Mouse (Mus musculus) stomach, embryonic 15.5 days (tissue): ENCODE measurements around the gene Ercc4. TPM values are rescaled to one million over a fixed set of nuclear protein-coding genes. Genes with fewer than 3 reads are reported as not detected.
A peak's percentile ranks its signal among the peaks of the same experiment; 100 is the strongest.

Source experiments
- ATAC-seq: fragments of 200-750 bp; cut with Nextera tagmentation; 2 replicates; pipeline ENCODE4 v1.8.0; 2017; ENCODE audit warnings: low read depth, moderate number of reproducible peaks, moderate TSS enrichment; ENCODE audit not compliant: insufficient read depth, low FRiP score
- H3K27ac ChIP-seq: fragments of 300-500 bp; sonication (generic); 2 replicates; pipeline ENCODE4 v1.5.1; 2015; ENCODE audit warnings: mild to moderate bottlenecking, inconsistent platforms
- H3K27me3 ChIP-seq: fragments of 300-500 bp; sonication (generic); replicated peaks from 2 replicates; pipeline ENCODE4 v1.6.1; 2015; ENCODE audit warnings: inconsistent platforms
- H3K36me3 ChIP-seq: fragments of 300-500 bp; sonication (generic); 2 replicates; pipeline ENCODE4 v1.6.1; 2015; ENCODE audit warnings: inconsistent platforms
- H3K4me1 ChIP-seq: fragments of 300-500 bp; sonication (generic); 2 replicates; pipeline ENCODE4 v1.6.1; 2015; ENCODE audit warnings: inconsistent platforms
- H3K4me2 ChIP-seq: fragments of 300-500 bp; sonication (generic); 2 replicates; pipeline ENCODE4 v1.6.1; 2015; ENCODE audit warnings: mild to moderate bottlenecking, inconsistent platforms
- H3K4me3 ChIP-seq: fragments of 300-500 bp; sonication (generic); replicated peaks from 2 replicates; pipeline ENCODE4 v1.5.1; 2015; ENCODE audit warnings: inconsistent platforms
- H3K9ac ChIP-seq: fragments of 300-500 bp; sonication (generic); 2 replicates; pipeline ENCODE4 v1.6.1; 2015; ENCODE audit warnings: inconsistent platforms
- H3K9me3 ChIP-seq: fragments of 300-500 bp; sonication (generic); 2 replicates; pipeline ENCODE4 v1.6.1; 2016; ENCODE audit warnings: inconsistent platforms
- WGBS: fragments of 180-500 bp; shearing (Covaris S2); methylation state at CpG from one replicate; pipeline ENCODE4 v1.1.7; 2015; 5-methylcytosine and 5-hydroxymethylcytosine counted together
- polyA plus RNA-seq: library from polyadenylated mRNA; unstranded; fragments of >200 nt; fragmentation: Nextera tagmentation; extraction: Ambion mirVana; gene quantifications from 2 replicates; pipeline ENCODE4 v1.2.1, GENCODE M21; 2015

Gene Ercc4
- polyA plus RNA-seq, 1 experiment from 2014 or later: 11.4 TPM

DNA sequence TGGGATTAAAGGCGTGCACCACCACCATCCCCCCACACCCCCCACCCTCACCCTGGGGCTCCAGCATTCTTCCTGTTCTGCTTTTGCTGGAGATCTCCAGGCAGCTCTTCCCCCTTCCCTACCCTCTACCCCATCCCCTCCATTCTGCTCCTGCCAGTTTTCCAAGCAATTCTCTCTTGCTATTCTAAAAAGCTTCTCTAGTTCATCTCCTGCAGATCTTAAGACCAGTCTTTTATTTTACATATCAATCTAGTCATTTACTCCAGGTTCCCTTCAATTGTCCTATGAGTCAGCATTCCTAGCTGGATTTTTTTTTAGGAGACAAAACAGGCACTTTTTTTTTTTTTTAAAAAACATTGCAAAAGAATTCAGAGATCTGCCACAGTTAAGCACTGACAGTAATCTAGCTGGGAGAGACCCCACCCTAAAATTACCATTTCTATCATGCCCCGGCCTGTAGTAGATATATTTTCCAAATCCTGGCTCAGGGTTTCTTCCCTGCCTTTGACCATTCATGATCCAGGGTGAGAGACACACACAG is 9.3 kb downstream of the Ercc4 start:
- Histone ChIP-seq H3K9me3 (no peaks in the 10 kb centered on the region), H3K4me3 (no peak overlapping the region), H3K27ac (no peak overlapping the region), H3K4me2 (no peak overlapping the region), H3K9ac (no peak overlapping the region), H3K36me3 (peaks cover 27% of the 10 kb centered on the region), H3K27me3 (no peaks in the 10 kb centered on the region), H3K4me1 (no peaks in the 10 kb centered on the region)
- WGBS: 87% methylated on average over 2 of the region's 2 CpGs
- no peak for ATAC-seq

GRCm38 (mm10) chr16:13119641-13120350 is 10.3 kb downstream of the Ercc4 start:
- Histone ChIP-seq H3K27me3 (no peaks in the 10 kb centered on the region), H3K9ac (no peak overlapping the region), H3K4me3 (no peak overlapping the region), H3K4me1 (no peaks in the 10 kb centered on the region), H3K9me3 (no peaks in the 10 kb centered on the region), H3K36me3 (peaks cover 26% of the 10 kb centered on the region), H3K4me2 (no peak overlapping the region), H3K27ac (no peak overlapping the region)
- ATAC-seq: no peak
- WGBS: 88% methylated on average over 3 of the region's 3 CpGs

- H3K4me3 ChIP-seq: no peak overlapping the region
- no peaks in the 10 kb centered on the region for H3K4me1 ChIP-seq
- H3K9ac ChIP-seq: no peak overlapping the region
- no peak overlapping the region for H3K4me2 ChIP-seq
- no peak overlapping the region for H3K27ac ChIP-seq
- WGBS: 91% methylated on average over 8 of the region's 8 CpGs
- H3K9me3 ChIP-seq: no peaks in the 10 kb centered on the region
- no peak for ATAC-seq
- H3K36me3 ChIP-seq: peaks cover 47% of the 10 kb centered on the region
- no peaks in the 10 kb centered on the region for H3K27me3 ChIP-seq
Observed at GRCm38 (mm10) chr16:13125357-13125756, 15.9 kb downstream of the Ercc4 start.

DNA sequence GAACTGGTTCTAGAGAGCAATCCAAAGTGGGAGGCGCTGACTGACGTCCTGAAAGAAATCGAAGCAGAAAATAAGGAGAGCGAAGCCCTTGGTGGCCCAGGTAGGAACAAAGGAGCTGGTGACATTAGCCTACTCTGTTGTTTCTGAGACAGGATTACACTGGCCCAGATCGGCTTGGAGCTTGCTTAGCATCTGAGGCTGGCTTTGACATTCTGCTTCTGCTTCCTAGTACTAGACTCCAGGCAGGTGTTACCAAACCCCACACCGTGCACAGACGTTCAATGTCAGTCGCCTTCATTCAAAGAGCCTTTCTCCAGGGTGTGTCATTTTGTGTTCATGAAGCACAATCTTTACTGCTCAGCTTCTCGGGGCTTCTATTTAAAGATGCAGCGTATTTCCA is 18.1 kb downstream of the Ercc4 start:
- WGBS: 92% methylated on average over 10 of the region's 10 CpGs
- Histone ChIP-seq H3K36me3 (peaks cover 44% of the 10 kb centered on the region), H3K27me3 (no peaks in the 10 kb centered on the region), H3K4me1 (no peaks in the 10 kb centered on the region), H3K4me2 (no peak overlapping the region), H3K4me3 (no peak overlapping the region), H3K9ac (no peak overlapping the region), H3K9me3 (no peaks in the 10 kb centered on the region), H3K27ac (no peak overlapping the region)
- ATAC-seq: no peak

- H3K4me3 ChIP-seq: no peak overlapping the region
- 55% methylated on average over 14 of the region's 14 CpGs for WGBS
- H3K4me1 ChIP-seq: no peaks in the 10 kb centered on the region
- no peaks in the 10 kb centered on the region for H3K9me3 ChIP-seq
- no peak overlapping the region for H3K9ac ChIP-seq
- no peaks in the 10 kb centered on the region for H3K27me3 ChIP-seq
- no peak overlapping the region for H3K4me2 ChIP-seq
- H3K27ac ChIP-seq: no peak overlapping the region
- peaks cover 26% of the 10 kb centered on the region for H3K36me3 ChIP-seq
- no peak for ATAC-seq
Observed at GRCm38 (mm10) chr16:13130412-13130811, 20.9 kb downstream of the Ercc4 start.

DNA sequence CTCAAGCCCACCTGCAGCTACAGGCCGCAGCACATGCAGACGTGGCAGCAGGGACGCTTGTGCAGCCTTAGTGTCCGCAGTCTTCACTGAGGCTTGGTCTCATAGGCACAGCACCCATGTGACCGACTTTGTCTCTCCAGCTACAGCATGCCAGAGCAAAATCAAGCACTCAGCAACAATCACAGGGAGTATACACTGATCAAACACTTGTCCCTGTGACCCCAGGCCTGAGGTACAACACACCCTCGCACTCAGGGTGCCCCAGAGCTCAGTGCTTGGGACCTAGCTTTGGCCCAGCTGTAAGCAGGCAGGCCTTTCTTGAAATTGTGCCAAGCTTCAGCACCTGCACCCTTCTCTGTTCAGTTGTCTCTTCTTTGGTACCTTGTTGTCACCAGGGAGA is 31.7 kb downstream of the Ercc4 start:
- no peak overlapping the region for H3K27ac ChIP-seq
- no peak for ATAC-seq
- whole genome bisulfite sequencing: 87% methylated on average over 6 of the region's 6 CpGs

DNA sequence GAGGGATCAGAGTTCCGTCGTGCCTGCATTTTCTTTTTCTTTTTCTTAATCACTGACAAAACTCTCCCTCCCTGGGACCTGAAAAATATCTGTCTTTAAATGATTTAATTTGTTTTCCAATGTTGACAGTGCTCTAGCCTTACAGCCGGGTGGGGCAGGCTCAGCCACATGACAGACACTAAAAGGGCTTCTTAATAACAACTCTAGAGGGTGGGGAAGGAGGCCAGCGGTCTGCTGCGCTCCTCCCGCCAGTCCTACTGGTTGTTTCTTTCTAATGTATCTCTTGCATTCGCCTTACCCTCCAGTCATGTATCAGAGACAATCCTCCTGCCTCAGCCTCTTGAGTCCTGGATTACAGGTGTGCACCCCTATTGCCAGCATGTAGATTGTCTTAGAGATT is 34.4 kb downstream of the Ercc4 start:
- ATAC-seq: no peak
- H3K27me3 ChIP-seq: no peaks in the 10 kb centered on the region
- H3K4me1 ChIP-seq: peaks cover 3% of the 10 kb centered on the region; the same call in 1 of the 2 replicates
- no peak overlapping the region for H3K4me2 ChIP-seq
- no peak overlapping the region for H3K9ac ChIP-seq
- H3K4me3 ChIP-seq: no peak overlapping the region
- H3K36me3 ChIP-seq: peaks cover 23% of the 10 kb centered on the region
- WGBS: 86% methylated on average over 7 of the region's 7 CpGs
- no peaks in the 10 kb centered on the region for H3K9me3 ChIP-seq
- no peak overlapping the region for H3K27ac ChIP-seq

More for the DNA sequence above, 31.7 kb downstream of the Ercc4 start:
- Histone ChIP-seq H3K4me1 (no peaks in the 10 kb centered on the region), H3K36me3 (0 out of 2 replicates have a peak, but pooled peaks cover 5% of the 10 kb centered on the region), H3K9ac (no peak overlapping the region), H3K9me3 (no peaks in the 10 kb centered on the region), H3K4me2 (no peak overlapping the region), H3K4me3 (no peak overlapping the region), H3K27me3 (no peaks in the 10 kb centered on the region)

- H3K36me3 ChIP-seq: peaks cover 23% of the 10 kb centered on the region
- H3K4me3 ChIP-seq: no peak overlapping the region
- no peaks in the 10 kb centered on the region for H3K9me3 ChIP-seq
- no peak overlapping the region for H3K9ac ChIP-seq
- no peaks in the 10 kb centered on the region for H3K27me3 ChIP-seq
- peaks cover 3% of the 10 kb centered on the region; the same call in 1 of the 2 replicates for H3K4me1 ChIP-seq
- no peak overlapping the region for H3K4me2 ChIP-seq
- no peak overlapping the region for H3K27ac ChIP-seq
- 92% methylated on average over 10 of the region's 10 CpGs for WGBS
- no peak for ATAC-seq
Observed at GRCm38 (mm10) chr16:13144682-13145410, 35.4 kb downstream of the Ercc4 start.

DNA sequence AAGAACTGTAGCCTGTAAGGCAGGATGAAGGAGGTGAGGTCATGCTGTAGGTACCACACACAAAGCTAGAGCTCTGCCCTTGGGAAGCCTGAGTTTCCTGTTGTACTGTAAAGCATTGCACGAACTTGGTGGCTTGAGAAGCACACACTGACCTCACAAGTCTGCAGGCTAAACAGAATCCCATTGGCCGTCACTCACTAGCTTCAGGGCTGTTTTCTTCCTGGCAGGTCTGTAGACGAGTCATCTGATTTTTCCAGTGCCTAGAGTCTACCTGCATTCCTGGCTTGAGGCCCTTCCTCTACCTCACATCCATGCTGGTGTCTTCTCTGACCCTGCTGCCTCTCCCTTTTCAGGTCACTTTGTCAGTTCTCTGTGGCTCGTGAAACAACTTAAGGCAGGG is 36.7 kb downstream of the Ercc4 start:
- WGBS: 83% methylated on average over 4 of the region's 4 CpGs
- Histone ChIP-seq H3K4me1 (peaks cover 3% of the 10 kb centered on the region; the same call in 1 of the 2 replicates), H3K4me3 (no peak overlapping the region), H3K27ac (no peak overlapping the region), H3K9me3 (no peaks in the 10 kb centered on the region), H3K27me3 (no peaks in the 10 kb centered on the region), H3K9ac (no peak overlapping the region), H3K36me3 (peaks cover 23% of the 10 kb centered on the region), H3K4me2 (no peak overlapping the region)
- no peak for ATAC-seq

- 0 out of 2 replicates have a peak, but pooled peaks have one; percentile 35 for ATAC-seq
- WGBS: 83% methylated on average over 19 of the region's 19 CpGs
- H3K36me3 ChIP-seq: peaks cover 21% of the 10 kb centered on the region
Observed at GRCm38 (mm10) chr16:13147810-13148555, 38.5 kb downstream of the Ercc4 start.

GRCm38 (mm10) chr16:13149950-13150349 is 40.5 kb downstream of the Ercc4 start:
- no peak overlapping the region for H3K27ac ChIP-seq
- peaks cover 3% of the 10 kb centered on the region; the same call in 1 of the 2 replicates for H3K4me1 ChIP-seq
- WGBS: 87% methylated on average over 8 of the region's 8 CpGs
- no peak overlapping the region for H3K4me3 ChIP-seq
- H3K36me3 ChIP-seq: peaks cover 18% of the 10 kb centered on the region
- ATAC-seq: no peak
- H3K9ac ChIP-seq: no peak overlapping the region
- H3K27me3 ChIP-seq: no peaks in the 10 kb centered on the region
- H3K9me3 ChIP-seq: no peaks in the 10 kb centered on the region
- no peak overlapping the region for H3K4me2 ChIP-seq

More at GRCm38 (mm10) chr16:13147810-13148555, 38.5 kb downstream of the Ercc4 start:
- no peak overlapping the region for H3K4me3 ChIP-seq
- H3K4me1 ChIP-seq: peaks cover 3% of the 10 kb centered on the region; the same call in 1 of the 2 replicates
- no peaks in the 10 kb centered on the region for H3K9me3 ChIP-seq
- no peak overlapping the region for H3K9ac ChIP-seq
- H3K27ac ChIP-seq: no peak overlapping the region
- no peak overlapping the region for H3K4me2 ChIP-seq
- H3K27me3 ChIP-seq: no peaks in the 10 kb centered on the region
